Mouse (Mus musculus) T-cell, adult 2 months (primary cell): ENCODE data around the gene Anp32a.

Experiments used
- DNase-seq: peaks from one replicate; pipeline ENCODE4 v3.0.0; 2022; ENCODE audit warnings: low spot score

Anp32a gene

GRCm38 (mm10) chr9:62346388-62346679 lies 5.2 kb downstream of the Anp32a start:
- no peak for DNase-seq

- DNase-seq = no peak
These were observed 6.1 kb downstream of the Anp32a start for GRCm38 (mm10) chr9:62347201-62347600.

GRCm38 (mm10) chr9:62348050-62348449 lies 7.0 kb downstream of the Anp32a start:
- no peak for DNase-seq

GRCm38 (mm10) chr9:62348467-62348985 lies 7.4 kb downstream of the Anp32a start:
- DNase-seq = no peak

GRCm38 (mm10) chr9:62349250-62349649 lies 8.2 kb downstream of the Anp32a start:
- peak; percentile 65 for DNase-seq

GRCm38 (mm10) chr9:62350721-62351120 lies 9.6 kb downstream of the Anp32a start:
- DNase-seq = no peak

- DNase-seq = no peak
These were observed 10.1 kb downstream of the Anp32a start for GRCm38 (mm10) chr9:62351200-62351599.

GRCm38 (mm10) chr9:62353784-62354183 lies 12.7 kb downstream of the Anp32a start:
- peak; percentile 80 for DNase-seq

GRCm38 (mm10) chr9:62354838-62355719 lies 14.0 kb downstream of the Anp32a start:
- DNase-seq = no peak

GRCm38 (mm10) chr9:62355763-62356162 lies 14.7 kb downstream of the Anp32a start:
- no peak for DNase-seq

- DNase-seq = no peak
These were observed 16.5 kb downstream of the Anp32a start for GRCm38 (mm10) chr9:62357593-62357992.

- DNase-seq = no peak
These were observed 17.8 kb downstream of the Anp32a start for GRCm38 (mm10) chr9:62358851-62359250.

GRCm38 (mm10) chr9:62360889-62361288 lies 19.8 kb downstream of the Anp32a start:
- DNase-seq = no peak

- DNase-seq = no peak
These were observed 21.8 kb downstream of the Anp32a start for GRCm38 (mm10) chr9:62362835-62363385.

GRCm38 (mm10) chr9:62363619-62364018 lies 22.5 kb downstream of the Anp32a start:
- DNase-seq = peak; percentile 91

GRCm38 (mm10) chr9:62364216-62364615 lies 23.1 kb downstream of the Anp32a start:
- no peak for DNase-seq

GRCm38 (mm10) chr9:62364831-62365230 lies 23.7 kb downstream of the Anp32a start:
- DNase-seq = no peak

GRCm38 (mm10) chr9:62365326-62366080 lies 24.4 kb downstream of the Anp32a start:
- DNase-seq = no peak

GRCm38 (mm10) chr9:62366478-62367458 lies 25.7 kb downstream of the Anp32a start:
- DNase-seq = peak; percentile 50

GRCm38 (mm10) chr9:62367510-62368071 lies 26.5 kb downstream of the Anp32a start:
- DNase-seq = no peak

GRCm38 (mm10) chr9:62368256-62368905 lies 27.3 kb downstream of the Anp32a start:
- peak; percentile 34 for DNase-seq
